Mouse (Mus musculus): ENCODE data around the gene Dzip1. TPM values are rescaled to one million over a fixed set of nuclear protein-coding genes. Genes with fewer than 3 reads are reported as not detected.

Dzip1 gene
- polyA plus RNA-seq, 1 experiment from 2014 or later = 20.7 TPM

- Histone ChIP-seq H3K27ac (peak within 1 kb of the TSS; percentile 97), H3K9me3 (replicated peaks) (no peaks in the 10 kb centered on the region), H3K4me1 (peaks cover 50% of the 10 kb centered on the region), H3K27me3 (ENCODE audit: low read depth, poor library complexity, severe bottlenecking) (no peaks in the 10 kb centered on the region), H3K4me3 (peak within 1 kb of the TSS; percentile 99), H3K36me3 (peaks cover 3% of the 10 kb centered on the region; the same call in 1 of the 2 replicates)
- WGBS = under 1% methylated on average over 119 of the region's 124 CpGs
- DNase-seq (ENCODE audit: low spot score) = peak; percentile 98
Measured at GRCm38 (mm10) chr14:118937533-118938492, 12.6 kb upstream of the Dzip1 start, which contains the start of gene Dnajc3. Dnajc3 (plus strand) TSS chr14:118937976.

DNA sequence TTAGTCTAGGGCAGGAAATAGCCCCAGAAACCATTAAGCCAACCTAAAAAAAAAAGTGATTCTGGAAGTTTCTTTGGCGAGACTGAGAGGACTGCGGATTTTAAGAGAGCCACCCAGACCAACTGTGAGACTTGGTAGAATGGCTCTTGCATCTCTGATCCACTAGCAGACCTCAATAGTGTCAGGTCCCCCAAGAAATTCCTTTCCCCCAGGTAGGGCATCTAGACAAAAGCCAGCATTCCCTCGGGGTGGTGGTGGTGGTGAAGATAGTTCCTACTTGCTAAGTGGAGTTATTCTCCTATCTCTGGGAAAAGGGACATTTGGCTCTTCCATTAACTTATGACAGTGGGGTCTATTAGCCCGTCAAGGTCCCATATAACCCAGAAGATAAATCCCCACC lies 11.7 kb upstream of the Dzip1 start:
- DNase-seq (ENCODE audit: low spot score) = peak; percentile 36
- 35% methylated on average over 4 of the region's 4 CpGs for WGBS
- Histone ChIP-seq H3K9me3 (replicated peaks) (no peaks in the 10 kb centered on the region), H3K36me3 (no peaks in the 10 kb centered on the region), H3K27me3 (ENCODE audit: low read depth, poor library complexity, severe bottlenecking) (no peaks in the 10 kb centered on the region), H3K4me1 (peaks cover 49% of the 10 kb centered on the region), H3K4me3 (peak overlapping the region; percentile 99), H3K27ac (peak overlapping the region; percentile 97)

DNA sequence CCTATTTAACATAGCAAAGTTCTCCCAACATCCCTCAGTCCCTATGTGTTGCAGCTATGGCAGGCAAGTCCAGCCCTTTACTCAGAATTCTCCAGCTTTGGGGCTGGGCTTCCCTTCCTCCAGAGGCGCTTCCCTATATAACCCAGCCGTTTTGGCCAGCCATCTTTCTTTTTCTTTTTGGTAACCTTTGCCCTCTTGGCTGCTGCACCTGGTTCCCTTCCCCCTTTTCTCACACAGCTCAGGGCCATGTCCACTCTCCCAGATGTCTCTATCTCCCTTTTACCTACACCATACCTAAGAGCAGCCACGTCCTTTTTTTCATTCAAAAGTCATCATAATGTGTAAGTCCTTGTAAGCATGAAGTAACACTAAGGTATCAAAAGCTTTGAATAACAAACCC lies 11.0 kb upstream of the Dzip1 start:
- Histone ChIP-seq H3K27ac (no peak overlapping the region), H3K27me3 (ENCODE audit: low read depth, poor library complexity, severe bottlenecking) (no peaks in the 10 kb centered on the region), H3K4me1 (peaks cover 46% of the 10 kb centered on the region), H3K36me3 (no peaks in the 10 kb centered on the region), H3K4me3 (no peak overlapping the region), H3K9me3 (replicated peaks) (no peaks in the 10 kb centered on the region)
- DNase-seq (ENCODE audit: low spot score) = no peak
- WGBS = 61% methylated on average over 3 of the region's 3 CpGs

DNA sequence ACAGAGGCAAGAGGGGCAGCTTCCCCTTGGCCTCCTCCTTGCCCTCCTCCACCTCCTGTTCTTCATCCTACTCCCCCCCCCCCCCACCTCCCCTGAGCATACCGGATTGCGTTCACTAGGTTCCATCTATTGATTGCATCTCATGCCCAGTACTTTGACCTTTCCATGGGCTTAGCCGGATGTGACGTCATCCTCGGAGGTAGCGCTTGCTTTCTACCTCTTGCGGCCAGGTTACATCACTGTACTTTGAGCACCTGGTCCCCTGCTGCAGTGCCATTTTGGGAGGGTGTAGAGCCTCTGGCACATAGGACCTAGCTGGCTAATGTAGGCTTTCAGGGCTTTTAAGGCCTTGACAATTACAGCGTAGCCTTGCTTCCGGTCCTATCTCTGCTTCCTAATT lies 9.4 kb upstream of the Dzip1 start:
- Histone ChIP-seq H3K9me3 (replicated peaks) (no peaks in the 10 kb centered on the region), H3K27ac (no peak overlapping the region), H3K4me1 (peaks cover 37% of the 10 kb centered on the region), H3K4me3 (no peak overlapping the region), H3K36me3 (no peaks in the 10 kb centered on the region), H3K27me3 (ENCODE audit: low read depth, poor library complexity, severe bottlenecking) (no peaks in the 10 kb centered on the region)
- no peak for DNase-seq (ENCODE audit: low spot score)
- WGBS = 90% methylated on average over 9 of the region's 9 CpGs

DNA sequence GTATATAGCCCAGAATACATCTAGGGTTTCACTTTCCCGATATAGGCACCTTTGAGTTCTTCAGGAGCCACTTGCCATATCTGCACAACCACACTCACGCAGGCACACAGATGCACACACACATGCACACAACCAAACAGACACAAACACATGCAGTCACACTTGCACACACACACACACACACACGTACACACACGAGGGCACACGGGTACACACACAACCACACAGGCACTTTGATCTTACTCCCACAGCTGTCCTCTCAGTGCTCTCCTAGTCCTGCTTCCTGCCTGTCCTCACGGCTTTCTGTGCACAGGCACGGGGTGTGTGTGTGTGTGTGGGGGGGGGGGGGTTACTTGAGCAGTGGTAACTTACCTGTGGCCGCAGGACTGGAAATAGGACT lies 7.7 kb upstream of the Dzip1 start:
- H3K4me3 ChIP-seq = no peak overlapping the region
- no peaks in the 10 kb centered on the region for H3K36me3 ChIP-seq
- no peak overlapping the region for H3K27ac ChIP-seq
- no peaks in the 10 kb centered on the region for H3K27me3 ChIP-seq (ENCODE audit: low read depth, poor library complexity, severe bottlenecking)
- H3K9me3 ChIP-seq (replicated peaks) = no peaks in the 10 kb centered on the region
- DNase-seq (ENCODE audit: low spot score) = no peak
- WGBS = 68% methylated on average over 8 of the region's 8 CpGs
- peaks cover 25% of the 10 kb centered on the region for H3K4me1 ChIP-seq

- no peaks in the 10 kb centered on the region for H3K9me3 ChIP-seq (replicated peaks)
- H3K4me3 ChIP-seq = no peak overlapping the region
- no peaks in the 10 kb centered on the region for H3K36me3 ChIP-seq
- no peak for DNase-seq (ENCODE audit: low spot score)
- WGBS = 88% methylated on average over 2 of the region's 2 CpGs
- peaks cover 15% of the 10 kb centered on the region for H3K4me1 ChIP-seq
- no peaks in the 10 kb centered on the region for H3K27me3 ChIP-seq (ENCODE audit: low read depth, poor library complexity, severe bottlenecking)
- H3K27ac ChIP-seq = no peak overlapping the region
Measured at GRCm38 (mm10) chr14:118931181-118931580, 5.9 kb upstream of the Dzip1 start.

DNA sequence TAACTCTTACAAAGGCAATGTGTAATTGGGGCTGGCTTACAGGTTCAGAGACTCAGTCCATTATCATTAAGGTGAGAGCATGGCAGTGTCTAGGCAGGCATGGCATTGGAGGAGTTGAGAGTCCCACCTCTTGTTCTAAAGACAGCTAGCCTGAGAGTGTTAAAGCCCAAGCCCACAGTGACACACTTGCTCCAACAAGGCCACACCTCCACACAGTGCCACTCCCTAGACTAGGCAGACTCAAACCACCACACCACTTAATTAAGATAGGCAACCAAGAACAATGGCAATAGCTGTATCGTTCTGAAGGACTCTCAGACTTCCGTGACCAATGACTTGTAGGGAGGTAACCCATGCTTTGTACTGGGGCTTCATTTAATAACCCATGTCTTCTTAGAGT lies 5.5 kb upstream of the Dzip1 start:
- H3K27ac ChIP-seq = no peak overlapping the region
- H3K27me3 ChIP-seq (ENCODE audit: low read depth, poor library complexity, severe bottlenecking) = no peaks in the 10 kb centered on the region
- DNase-seq (ENCODE audit: low spot score) = no peak
- H3K36me3 ChIP-seq = no peaks in the 10 kb centered on the region
- WGBS = 92% methylated on average over 2 of the region's 2 CpGs
- H3K9me3 ChIP-seq (replicated peaks) = no peaks in the 10 kb centered on the region
- H3K4me1 ChIP-seq = peaks cover 15% of the 10 kb centered on the region
- no peak overlapping the region for H3K4me3 ChIP-seq

- Histone ChIP-seq H3K4me1 (peaks cover 24% of the 10 kb centered on the region), H3K9me3 (replicated peaks) (no peaks in the 10 kb centered on the region), H3K36me3 (no peaks in the 10 kb centered on the region), H3K27ac (no peak overlapping the region), H3K27me3 (ENCODE audit: low read depth, poor library complexity, severe bottlenecking) (no peaks in the 10 kb centered on the region), H3K4me3 (no peak overlapping the region)
- no peak for DNase-seq (ENCODE audit: low spot score)
- 77% methylated on average over 2 of the region's 2 CpGs for WGBS
Measured at GRCm38 (mm10) chr14:118929779-118930178, 4.5 kb upstream of the Dzip1 start.

DNA sequence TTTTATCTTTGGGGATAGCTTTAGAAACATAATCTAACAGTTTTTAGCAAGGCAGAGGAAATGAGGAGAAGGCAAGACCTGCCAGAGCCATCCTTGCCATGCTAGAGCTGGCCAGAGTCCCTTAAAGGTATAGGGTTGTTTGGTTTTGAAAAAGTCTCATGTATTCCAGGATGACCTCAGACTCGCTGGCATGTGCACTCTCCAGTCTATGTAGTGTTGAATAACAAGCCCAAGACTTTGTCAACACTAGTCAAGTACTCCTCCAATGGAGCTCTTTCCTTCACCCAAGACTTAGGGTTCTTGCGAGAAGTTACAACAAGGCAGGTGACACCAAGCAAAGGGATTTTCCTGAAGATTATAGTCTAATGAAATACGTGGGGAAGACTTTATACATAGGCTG lies 3.3 kb upstream of the Dzip1 start:
- Histone ChIP-seq H3K4me3 (no peak overlapping the region), H3K27me3 (ENCODE audit: low read depth, poor library complexity, severe bottlenecking) (peaks cover 7% of the 10 kb centered on the region), H3K27ac (no peak overlapping the region), H3K9me3 (replicated peaks) (no peaks in the 10 kb centered on the region), H3K36me3 (no peaks in the 10 kb centered on the region), H3K4me1 (peaks cover 36% of the 10 kb centered on the region)
- no peak for DNase-seq (ENCODE audit: low spot score)
- 94% methylated on average over 3 of the region's 3 CpGs for WGBS

DNA sequence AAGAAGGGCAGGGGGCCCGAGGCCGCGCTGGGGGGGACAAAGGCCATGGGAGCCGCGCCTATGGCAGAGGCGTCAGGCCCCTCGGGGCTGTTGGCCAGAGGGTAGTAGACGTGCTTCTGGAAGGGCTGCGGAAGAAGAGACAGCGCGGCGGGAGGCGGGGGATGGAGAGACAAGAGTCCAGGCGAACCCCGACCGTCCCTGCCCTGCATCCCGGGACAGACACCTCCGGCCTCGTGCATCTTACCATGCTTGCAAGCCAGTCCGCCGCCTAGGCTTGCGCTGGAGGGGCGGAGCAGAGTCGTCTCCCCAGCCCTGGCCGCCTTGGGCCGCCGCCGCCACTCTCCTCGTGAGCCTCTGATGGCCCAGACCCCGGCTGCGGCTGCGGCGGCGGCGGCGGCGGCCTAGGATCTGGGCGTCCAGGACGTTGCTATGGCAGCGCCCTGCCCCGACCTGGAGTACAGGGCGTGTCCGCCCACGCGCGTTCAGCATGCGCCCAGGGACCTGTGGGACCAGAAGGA lies 2.5 kb downstream of the Dzip1 start:
- Histone ChIP-seq H3K4me1 (peaks cover 44% of the 10 kb centered on the region), H3K9me3 (replicated peaks) (no peaks in the 10 kb centered on the region), H3K27me3 (ENCODE audit: low read depth, poor library complexity, severe bottlenecking) (peaks cover 37% of the 10 kb centered on the region), H3K4me3 (peak overlapping the region; percentile 51), H3K36me3 (peaks cover 30% of the 10 kb centered on the region), H3K27ac (peak overlapping the region; percentile 56; the same call in 1 of the 2 replicates)
- peak; percentile 81 for DNase-seq (ENCODE audit: low spot score)
- 1% methylated on average over 47 of the region's 47 CpGs for WGBS

DNA sequence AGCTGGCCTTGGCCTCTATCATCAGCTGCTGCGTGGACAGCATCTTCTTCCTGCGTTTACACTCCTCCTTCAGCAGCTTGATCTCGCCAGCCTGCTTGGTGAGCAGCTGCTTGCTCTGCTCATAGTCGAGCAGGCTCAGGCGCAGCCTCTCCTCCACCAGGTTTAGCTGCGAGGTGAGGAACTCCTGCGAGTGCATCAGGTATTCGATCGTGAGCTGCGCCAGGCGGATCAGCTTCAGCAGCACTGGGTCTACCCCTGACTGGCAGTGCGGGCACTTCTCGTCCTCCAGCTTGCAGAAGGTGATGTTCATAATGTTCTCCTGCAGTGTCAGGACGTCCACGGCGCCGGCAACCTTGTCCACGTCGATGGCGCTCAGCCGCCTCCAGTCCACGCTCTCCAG lies 3.0 kb downstream of the Dzip1 start:
- peak overlapping the region; percentile 51 for H3K4me3 ChIP-seq
- peaks cover 35% of the 10 kb centered on the region for H3K36me3 ChIP-seq
- peak; percentile 49 for DNase-seq (ENCODE audit: low spot score)
- H3K9me3 ChIP-seq (replicated peaks) = no peaks in the 10 kb centered on the region
- 19% methylated on average over 22 of the region's 22 CpGs for WGBS
- H3K27ac ChIP-seq = peak overlapping the region; percentile 56; the same call in 1 of the 2 replicates
- H3K27me3 ChIP-seq (ENCODE audit: low read depth, poor library complexity, severe bottlenecking) = peaks cover 37% of the 10 kb centered on the region
- peaks cover 44% of the 10 kb centered on the region for H3K4me1 ChIP-seq

DNA sequence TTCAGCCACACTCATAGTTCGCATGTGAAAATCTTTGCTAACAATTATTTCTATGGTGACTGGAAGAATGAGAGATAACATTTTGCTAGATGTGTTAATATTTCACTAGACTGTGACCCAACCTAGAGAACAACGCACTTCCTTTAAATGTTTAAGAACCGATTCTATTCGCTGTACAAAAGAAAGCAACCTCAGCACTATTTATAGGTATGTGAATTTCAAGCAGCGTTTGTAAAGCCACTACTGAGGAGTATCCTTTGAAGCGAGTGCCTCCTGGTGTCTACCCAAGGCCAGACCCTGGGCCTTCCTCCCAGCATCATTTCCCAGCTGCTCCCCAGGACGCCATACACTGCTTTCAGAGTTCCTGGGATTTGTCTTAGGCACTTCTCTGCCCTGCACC lies 4.6 kb downstream of the Dzip1 start:
- no peak for DNase-seq (ENCODE audit: low spot score)
- Histone ChIP-seq H3K27ac (no peak overlapping the region), H3K9me3 (replicated peaks) (no peaks in the 10 kb centered on the region), H3K4me1 (peaks cover 35% of the 10 kb centered on the region), H3K27me3 (ENCODE audit: low read depth, poor library complexity, severe bottlenecking) (peaks cover 37% of the 10 kb centered on the region), H3K36me3 (peaks cover 47% of the 10 kb centered on the region), H3K4me3 (no peak overlapping the region)
- WGBS = 66% methylated on average over 7 of the region's 7 CpGs

- Histone ChIP-seq H3K27me3 (ENCODE audit: low read depth, poor library complexity, severe bottlenecking) (peaks cover 34% of the 10 kb centered on the region), H3K27ac (no peak overlapping the region), H3K4me3 (no peak overlapping the region), H3K9me3 (replicated peaks) (no peaks in the 10 kb centered on the region), H3K36me3 (peaks cover 57% of the 10 kb centered on the region), H3K4me1 (peaks cover 20% of the 10 kb centered on the region)
- DNase-seq (ENCODE audit: low spot score) = no peak
- 74% methylated on average over 8 of the region's 8 CpGs for WGBS
Measured at GRCm38 (mm10) chr14:118919025-118919424, 6.2 kb downstream of the Dzip1 start.

Measured in limb, embryonic 10.5 days (tissue).